Mouse (Mus musculus) ES-E14 (cell line): Measurements from ENCODE around the gene Pced1b. TPM values are rescaled to one million over a fixed set of nuclear protein-coding genes. Genes with fewer than 3 reads are reported as not detected.

ENCODE experiments used
- DNase-seq: peaks from one replicate; pipeline ENCODE4 v3.0.0-alpha.2; 2013; ENCODE audit warnings: low read depth, low spot score
- H3K27ac ChIP-seq: 2 replicates; pipeline ENCODE4 v1.5.1; 2012; ENCODE audit warnings: low read depth, mild to moderate bottlenecking, low read length, moderate library complexity, mixed read lengths; ENCODE audit not compliant: poor library complexity, insufficient read depth, severe bottlenecking
- H3K36me3 ChIP-seq: 2 replicates; pipeline ENCODE4 v1.6.1; 2012; ENCODE audit warnings: mild to moderate bottlenecking, low read length, moderate library complexity, mixed read lengths; ENCODE audit not compliant: control insufficient read depth, poor library complexity, insufficient read depth, severe bottlenecking
- H3K4me1 ChIP-seq, 2 experiments: fragments of 150-350 bp in 1 of 2; sonication (generic) in 1 of 2; 2 replicates each; pipeline ENCODE4 v1.6.1; 2012; ENCODE audit warnings: low read length in 2 of 2, mild to moderate bottlenecking in 1 of 2, mixed read lengths in 1 of 2; ENCODE audit not compliant: control insufficient read depth in 2 of 2, insufficient read depth in 2 of 2, poor library complexity in 1 of 2
- H3K4me3 ChIP-seq, 2 experiments: fragments of 150-350 bp in 1 of 2; sonication (generic) in 1 of 2; 2 replicates each; pipeline ENCODE4 v1.5.1; 2012; ENCODE audit warnings: low read length in 2 of 2, low read depth in 1 of 2, mild to moderate bottlenecking in 1 of 2, mixed read lengths in 1 of 2; ENCODE audit not compliant: insufficient read depth in 1 of 2, poor library complexity in 1 of 2, severe bottlenecking in 1 of 2
- H3K9ac ChIP-seq: 2 replicates; pipeline ENCODE4 v1.6.1; 2012; ENCODE audit warnings: low read depth, mild to moderate bottlenecking, low read length, mixed read lengths; ENCODE audit not compliant: poor library complexity, insufficient read depth, severe bottlenecking
- H3K9me3 ChIP-seq: fragments of 150-350 bp; sonication (generic); 2 replicates; pipeline ENCODE4 v1.6.1; 2012; ENCODE audit warnings: low read depth, mild to moderate bottlenecking, low read length; ENCODE audit not compliant: control insufficient read depth, insufficient read depth
- CHD2 ChIP-seq: IDR thresholded peaks from 2 replicates; pipeline ENCODE4 v1.6.1; 2014; ENCODE audit warnings: mild to moderate bottlenecking, low read depth, low read length, inconsistent platforms
- HCFC1 ChIP-seq: IDR thresholded peaks from 2 replicates; pipeline ENCODE4 v1.6.1; 2012; ENCODE audit warnings: low read length, inconsistent platforms, borderline replicate concordance; ENCODE audit not compliant: insufficient read depth
- MAFK ChIP-seq: IDR thresholded peaks from 2 replicates; pipeline ENCODE4 v1.6.1; 2014; ENCODE audit warnings: mild to moderate bottlenecking, low read depth, low read length, inconsistent platforms; ENCODE audit not compliant: insufficient read depth
- ZC3H11A ChIP-seq: IDR thresholded peaks from 2 replicates; pipeline ENCODE4 v1.6.1; 2012; ENCODE audit warnings: low read depth, mild to moderate bottlenecking, inconsistent platforms, low read length, borderline replicate concordance
- ZNF384 ChIP-seq: IDR thresholded peaks from 2 replicates; pipeline ENCODE4 v1.6.1; 2012; ENCODE audit warnings: low read depth, low read length, inconsistent platforms
- in situ Hi-C, 2 experiments: fragments of 600-800 bp; cut with MboI; formaldehyde crosslinking; loops; one replicate each; pipeline ENCODE4 v1.15.1; 2025; ENCODE audit warnings: low sequenced_read_pairs in 2 of 2, inconsistent platforms in 1 of 2; ENCODE audit not compliant: unreplicated experiment in 2 of 2
- total RNA-seq: library from RNA; depleted of rRNA; stranded (reverse); fragments of 300-350 nt; gene quantifications from 2 replicates; pipeline ENCODE4 v1.2.3, GENCODE M21; 2012; rRNA removed

The Pced1b gene
- total RNA-seq, 1 experiment, result 29.0 TPM

DNA sequence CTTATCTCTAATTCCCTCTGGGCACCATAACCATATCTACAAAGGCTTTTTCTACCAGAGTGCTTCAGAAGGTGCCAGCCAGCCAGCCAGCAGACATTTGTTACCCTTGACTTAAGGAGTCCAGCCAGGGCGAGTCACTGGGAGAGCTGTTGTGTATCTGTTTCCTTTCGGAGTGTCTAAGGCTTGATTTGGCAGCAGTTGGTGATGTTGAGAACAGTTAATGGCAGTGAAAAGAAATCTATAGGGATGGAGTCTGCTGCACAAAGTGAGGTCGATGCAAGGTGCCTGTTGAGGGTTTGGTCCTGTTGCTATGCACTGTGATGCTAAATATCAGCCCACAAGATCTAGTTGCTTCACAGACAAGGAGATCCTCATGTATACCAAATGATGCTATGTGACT lies 178.1 kb downstream of the Pced1b start:
- DNase-seq, result no peak
- H3K4me3 ChIP-seq, result 0 out of 4 replicates have a peak overlapping the region, but pooled peaks of 1 of the 2 experiments have one; percentile 4
- TF ChIP-seq HCFC1 (no peak), CHD2 (no peak), ZNF384 (no peak), ZC3H11A (no peak), MAFK (no peak)
- H3K9ac ChIP-seq, result peak overlapping the region; percentile 22; the same call in 1 of the 2 replicates
- H3K27ac ChIP-seq, result peak overlapping the region; percentile 20; the same call in 1 of the 2 replicates
- H3K9me3 ChIP-seq, result no peaks in the 10 kb centered on the region
- H3K4me1 ChIP-seq, result peaks cover 2 to 5% of the 10 kb centered on the region in 2 experiments; a peak in 2 of 4 replicates
- in situ Hi-C loops, result no loop called here
- no peaks in the 10 kb centered on the region for H3K36me3 ChIP-seq

DNA sequence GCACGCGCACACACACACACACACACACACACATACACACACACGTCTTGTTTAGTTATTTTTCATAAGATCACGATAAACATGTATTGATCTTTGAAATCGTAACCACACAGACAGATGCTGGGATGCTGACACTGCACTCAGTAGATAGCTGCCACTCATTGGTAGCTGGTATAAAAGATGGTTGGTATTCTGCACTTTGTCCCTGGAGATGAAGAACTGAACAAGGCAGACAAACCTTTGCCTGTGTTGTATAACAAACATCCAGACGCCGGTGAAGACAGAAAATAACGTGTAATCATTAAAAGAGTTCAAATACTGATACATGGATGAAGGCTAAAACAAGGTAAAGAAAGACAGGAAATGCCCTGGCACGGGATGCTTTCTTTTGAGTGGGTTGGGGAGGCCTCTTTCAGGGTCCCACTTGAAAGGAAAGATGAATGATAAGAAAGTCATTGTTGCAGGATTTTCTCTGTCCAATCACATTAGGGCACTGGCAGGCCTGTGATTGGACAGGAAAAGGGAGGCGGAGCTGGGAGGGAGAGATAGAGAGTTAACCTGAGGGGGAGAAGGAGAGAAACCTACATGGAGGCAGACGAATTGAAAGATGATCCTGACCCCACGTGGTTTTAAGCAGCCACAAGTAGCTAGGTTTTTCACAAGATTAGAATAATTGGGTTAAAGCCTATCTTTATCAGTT lies 182.4 kb downstream of the Pced1b start:
- in situ Hi-C loops, result no loop called here
- H3K9me3 ChIP-seq, result no peaks in the 10 kb centered on the region
- no peak for TF ChIP-seq ZNF384
- TF ChIP-seq MAFK, result no peak
- no peak for TF ChIP-seq HCFC1
- peaks cover 0 to 7% of the 10 kb centered on the region in 2 experiments; a peak in 1 of 4 replicates for H3K4me1 ChIP-seq
- DNase-seq, result no peak
- H3K27ac ChIP-seq, result no peak overlapping the region
- H3K9ac ChIP-seq, result no peak overlapping the region
- H3K4me3 ChIP-seq, result no peak overlapping the region
- H3K36me3 ChIP-seq, result no peaks in the 10 kb centered on the region

DNA sequence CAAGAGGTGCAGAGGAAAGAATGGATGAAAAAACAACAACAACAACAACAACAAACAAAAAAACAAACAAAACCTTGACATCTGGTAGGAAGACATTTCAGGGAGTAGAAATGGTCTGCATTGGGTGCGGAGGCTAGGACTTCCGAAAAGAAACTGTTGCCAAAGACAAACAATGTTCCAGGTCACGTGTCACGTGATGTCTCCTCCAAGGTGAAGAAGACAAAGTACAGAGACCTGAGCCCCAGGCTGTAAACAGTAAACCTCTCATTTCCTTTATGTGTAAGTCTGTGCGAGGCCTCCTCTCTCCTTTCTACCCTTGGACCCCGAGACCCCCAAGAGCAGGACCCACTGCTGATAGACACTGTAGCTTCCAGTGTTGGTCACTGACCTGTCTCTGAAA lies 184.6 kb downstream of the Pced1b start:
- TF ChIP-seq ZNF384, result no peak
- no peak for TF ChIP-seq ZC3H11A
- TF ChIP-seq HCFC1, result no peak
- TF ChIP-seq CHD2, result no peak
- no peak for TF ChIP-seq MAFK
- in situ Hi-C loops, result no loop called here
- no peak for DNase-seq
- no peak overlapping the region for H3K9ac ChIP-seq
- H3K27ac ChIP-seq, result no peak overlapping the region
- H3K9me3 ChIP-seq, result no peaks in the 10 kb centered on the region
- no peak overlapping the region for H3K4me3 ChIP-seq
- peaks cover 0 to 7% of the 10 kb centered on the region in 2 experiments; a peak in 1 of 4 replicates for H3K4me1 ChIP-seq
- H3K36me3 ChIP-seq, result no peaks in the 10 kb centered on the region

DNA sequence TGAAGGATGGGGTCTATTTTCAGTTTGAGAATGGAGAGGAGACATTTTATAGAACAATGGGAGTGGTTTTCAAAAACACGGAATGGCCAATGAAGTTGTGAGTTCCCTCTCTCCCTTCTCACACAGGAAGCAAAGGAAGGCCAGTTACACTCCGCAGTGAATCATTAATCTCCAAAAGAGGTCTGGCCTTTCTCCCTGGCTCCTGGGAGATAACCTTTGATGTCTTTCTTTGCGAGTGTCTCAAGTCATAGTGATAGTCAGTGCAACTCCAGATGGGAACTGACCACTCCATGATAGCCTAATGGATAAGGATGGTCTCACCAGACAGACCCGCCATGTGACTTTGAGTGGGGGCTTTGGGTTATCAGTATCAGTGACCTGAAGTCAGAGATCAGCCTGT lies 185.3 kb downstream of the Pced1b start:
- Histone ChIP-seq H3K27ac (no peak overlapping the region), H3K4me1 (peaks cover 0 to 7% of the 10 kb centered on the region in 2 experiments; a peak in 1 of 4 replicates), H3K4me3 (no peak overlapping the region), H3K9me3 (no peaks in the 10 kb centered on the region), H3K36me3 (no peaks in the 10 kb centered on the region), H3K9ac (no peak overlapping the region)
- in situ Hi-C loops, result no loop called here
- TF ChIP-seq ZNF384, result no peak
- TF ChIP-seq HCFC1, result no peak
- TF ChIP-seq MAFK, result no peak
- TF ChIP-seq ZC3H11A, result no peak
- no peak for TF ChIP-seq CHD2
- DNase-seq, result no peak

Other genes starting within 250 kb of the Pced1b start
- 324 and 408 TPM in 2 replicates for gene Slc38a4, start 191.2 kb upstream of the Pced1b start, total RNA-seq
- 7.2 and 8.5 TPM in 2 replicates for gene Amigo2, start 180 bp downstream of the Pced1b start, total RNA-seq